Mouse (Mus musculus): ENCODE results near the gene Rgl1. TPM values are rescaled to one million over a fixed set of nuclear protein-coding genes. Genes with fewer than 3 reads are reported as not detected.

Rgl1 gene
- total RNA-seq, 2 experiments from 2014 or later, result 15.5 to 31.2 TPM

GRCm38 (mm10) chr1:152591746-152592498 is 174.2 kb downstream of the Rgl1 start:
- no peak for DNase-seq (ENCODE audit: low spot score in 2 of 2)

GRCm38 (mm10) chr1:152590321-152590720 is 175.8 kb downstream of the Rgl1 start:
- no peak for DNase-seq (ENCODE audit: low spot score in 2 of 2)

GRCm38 (mm10) chr1:152589331-152589935 is 176.7 kb downstream of the Rgl1 start:
- peak; percentile 62 to 83 for DNase-seq (ENCODE audit: low spot score in 2 of 2)

- no peak for DNase-seq (ENCODE audit: low spot score in 2 of 2)
Observed at GRCm38 (mm10) chr1:152587431-152587830, 178.7 kb downstream of the Rgl1 start.

- DNase-seq (ENCODE audit: low spot score in 2 of 2), result no peak
Observed at GRCm38 (mm10) chr1:152585385-152585984, 180.7 kb downstream of the Rgl1 start.

- DNase-seq (ENCODE audit: low spot score in 2 of 2), result no peak
Observed at GRCm38 (mm10) chr1:152584933-152585332, 181.2 kb downstream of the Rgl1 start.

GRCm38 (mm10) chr1:152581127-152581905 is 184.8 kb downstream of the Rgl1 start:
- no peak for DNase-seq (ENCODE audit: low spot score in 2 of 2)

- no peak for DNase-seq (ENCODE audit: low spot score in 2 of 2)
Observed at GRCm38 (mm10) chr1:152578944-152579343, 187.2 kb downstream of the Rgl1 start.

GRCm38 (mm10) chr1:152578108-152578721 is 187.9 kb downstream of the Rgl1 start:
- no peak for DNase-seq (ENCODE audit: low spot score in 2 of 2)

- no peak for DNase-seq (ENCODE audit: low spot score in 2 of 2)
Observed at GRCm38 (mm10) chr1:152576614-152577144, 189.5 kb downstream of the Rgl1 start.

- DNase-seq (ENCODE audit: low spot score in 2 of 2), result no peak
Observed at GRCm38 (mm10) chr1:152575096-152575495, 191.1 kb downstream of the Rgl1 start.

- DNase-seq (ENCODE audit: low spot score in 2 of 2), result no peak
Observed at GRCm38 (mm10) chr1:152573470-152574059, 192.6 kb downstream of the Rgl1 start.

GRCm38 (mm10) chr1:152572755-152573469 is 193.2 kb downstream of the Rgl1 start:
- no peak for DNase-seq (ENCODE audit: low spot score in 2 of 2)

- DNase-seq (ENCODE audit: low spot score in 2 of 2), result no peak
Observed at GRCm38 (mm10) chr1:152571340-152571739, 194.8 kb downstream of the Rgl1 start.

GRCm38 (mm10) chr1:152570681-152571080 is 195.5 kb downstream of the Rgl1 start:
- no peak for DNase-seq (ENCODE audit: low spot score in 2 of 2)

GRCm38 (mm10) chr1:152563282-152563681 is 202.9 kb downstream of the Rgl1 start:
- no peak for DNase-seq (ENCODE audit: low spot score in 2 of 2)

GRCm38 (mm10) chr1:152562877-152563276 is 203.3 kb downstream of the Rgl1 start:
- DNase-seq (ENCODE audit: low spot score in 2 of 2), result no peak

- DNase-seq (ENCODE audit: low spot score in 2 of 2), result no peak
Observed at GRCm38 (mm10) chr1:152560477-152560876, 205.7 kb downstream of the Rgl1 start.

- DNase-seq (ENCODE audit: low spot score in 2 of 2), result no peak
Observed at GRCm38 (mm10) chr1:152556576-152557281, 209.4 kb downstream of the Rgl1 start.
